Mouse (Mus musculus) kidney, postnatal 25 days (tissue): ENCODE data around the gene Ifna7.

Experiments
- DNase-seq, 2 experiments: peaks; one replicate each; pipeline ENCODE4 v3.0.0; 2021; ENCODE audit warnings: mixed read lengths in 2 of 2

The Ifna7 gene

DNA sequence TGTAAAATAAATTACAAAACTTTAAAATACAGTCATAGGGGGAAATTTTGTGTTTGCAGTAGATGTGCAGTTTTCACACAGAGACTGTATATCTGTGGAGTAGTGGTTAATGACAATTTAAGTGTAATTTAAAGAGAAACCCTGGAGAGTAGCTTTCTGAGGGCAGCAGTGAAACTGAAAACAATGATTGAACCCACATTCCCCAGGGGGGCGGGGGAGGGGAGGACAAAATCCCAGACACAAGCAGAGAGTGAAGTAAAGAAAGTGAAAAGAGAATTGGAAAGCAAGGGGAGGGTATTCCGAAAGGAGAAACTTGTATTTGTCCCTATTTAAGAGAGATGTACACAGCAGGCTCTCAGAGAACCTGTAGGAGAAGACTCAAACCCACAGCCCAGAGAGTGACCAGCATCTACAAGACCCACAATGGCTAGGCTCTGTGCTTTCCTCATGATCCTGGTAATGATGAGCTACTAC, 25.4 kb downstream of the Ifna7 start, which contains the start of gene Ifna4:
TSS of gene Ifna4 (plus strand) at position 424 of the 474 bp plus-strand sequence.
- no peak for DNase-seq

DNA sequence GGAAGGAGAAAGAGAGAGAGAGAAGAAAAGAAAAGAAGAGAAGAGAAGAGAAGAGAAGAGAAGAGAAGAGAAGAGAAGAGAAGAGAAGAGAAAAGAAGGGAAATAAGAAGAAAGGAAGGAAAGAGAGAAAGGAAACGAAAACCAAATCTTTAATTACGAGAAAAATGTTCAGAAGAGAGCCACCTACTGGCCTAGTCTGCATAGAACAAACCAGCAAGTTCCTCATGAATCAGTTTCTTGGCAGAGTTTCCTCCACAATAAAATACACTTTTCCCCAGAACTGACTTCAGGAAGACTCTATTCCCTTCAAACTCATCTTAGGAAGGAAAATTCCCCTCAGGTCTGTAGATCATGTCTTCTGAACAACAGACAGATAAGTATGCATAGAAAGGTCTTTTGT, 29.3 kb downstream of the Ifna7 start:
- DNase-seq, result no peak

- no peak for DNase-seq
Measured at GRCm38 (mm10) chr4:88849698-88850097, 33.7 kb downstream of the Ifna7 start, which contains the start of gene Ifna1. TSS of gene Ifna1 (plus strand) at chr4:88850087.

DNA sequence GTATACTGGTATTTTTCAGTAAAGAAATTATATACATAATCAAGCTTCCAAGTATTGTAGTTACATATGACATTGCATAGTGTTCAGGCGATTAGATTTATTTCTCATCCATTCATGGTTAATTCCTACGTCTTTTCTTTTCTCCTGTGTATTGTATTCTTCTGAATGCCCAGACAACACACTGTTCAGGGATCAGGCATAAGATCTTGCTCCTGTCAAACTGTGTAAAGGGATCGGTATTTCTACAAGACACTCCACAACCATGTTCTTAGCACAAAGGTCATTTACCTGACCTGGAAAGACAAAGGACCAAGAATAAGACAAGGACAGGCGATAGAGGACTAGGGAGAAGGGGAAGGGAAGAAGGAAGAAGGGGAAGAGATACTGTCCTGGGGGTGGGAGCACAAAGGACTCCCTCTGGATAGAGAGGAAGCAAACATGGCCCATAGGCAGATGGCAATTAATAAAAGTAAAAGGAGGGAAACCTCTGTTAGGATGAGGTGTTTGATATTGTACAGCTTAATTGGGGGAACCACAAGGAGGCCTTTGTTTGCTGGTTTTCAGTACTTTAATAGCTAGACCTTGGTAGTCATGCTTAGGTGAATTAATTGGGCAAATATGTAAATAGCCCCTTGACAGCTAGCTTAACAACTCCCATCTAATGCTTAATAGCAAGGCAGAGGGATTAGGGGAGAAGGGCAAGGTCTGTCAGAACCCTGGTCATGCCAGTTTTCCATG, 35.2 kb downstream of the Ifna7 start:
- no peak for DNase-seq

DNA sequence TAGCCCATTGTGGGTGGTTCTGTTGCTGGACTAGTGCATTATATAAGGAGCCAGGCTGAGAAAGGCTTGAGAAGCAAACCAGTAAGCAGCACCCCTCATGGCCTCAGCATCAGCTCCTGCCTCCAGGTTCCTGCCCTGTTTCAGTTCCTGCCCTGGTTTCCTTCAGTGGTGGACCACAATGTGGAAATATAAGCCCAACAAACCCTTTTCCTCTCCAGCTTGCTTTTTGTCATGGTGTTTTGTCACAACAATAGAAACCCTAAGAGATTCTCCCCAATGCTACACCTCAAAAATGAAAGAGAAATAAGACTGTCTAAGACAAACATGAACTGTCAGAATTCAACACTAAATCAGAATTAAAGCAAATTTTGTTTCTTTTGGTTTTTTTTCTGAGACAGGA, 43.2 kb downstream of the Ifna7 start:
- no peak for DNase-seq

DNA sequence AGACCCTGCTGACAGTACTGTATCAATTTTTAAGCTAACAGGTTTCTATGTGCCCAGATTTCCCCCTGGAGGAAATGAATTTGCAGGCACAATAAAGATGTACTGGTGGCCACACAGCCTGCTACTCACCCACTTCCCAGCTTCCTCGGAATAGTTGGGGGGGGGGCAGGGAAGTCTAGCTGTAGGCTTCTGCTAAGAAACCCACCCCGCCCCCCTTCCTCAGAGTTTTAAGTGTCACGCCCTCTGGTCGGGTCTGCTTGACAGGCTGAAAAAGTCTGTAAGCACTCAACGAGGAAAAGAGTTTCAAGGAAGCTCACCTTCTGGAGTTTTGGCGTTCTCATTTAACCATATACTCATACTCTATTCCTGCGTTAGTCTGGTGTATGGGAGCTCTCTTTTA, 47.3 kb downstream of the Ifna7 start:
- DNase-seq, result no peak

GRCm38 (mm10) chr4:88864599-88864998, 48.6 kb downstream of the Ifna7 start:
- DNase-seq, result no peak

DNA sequence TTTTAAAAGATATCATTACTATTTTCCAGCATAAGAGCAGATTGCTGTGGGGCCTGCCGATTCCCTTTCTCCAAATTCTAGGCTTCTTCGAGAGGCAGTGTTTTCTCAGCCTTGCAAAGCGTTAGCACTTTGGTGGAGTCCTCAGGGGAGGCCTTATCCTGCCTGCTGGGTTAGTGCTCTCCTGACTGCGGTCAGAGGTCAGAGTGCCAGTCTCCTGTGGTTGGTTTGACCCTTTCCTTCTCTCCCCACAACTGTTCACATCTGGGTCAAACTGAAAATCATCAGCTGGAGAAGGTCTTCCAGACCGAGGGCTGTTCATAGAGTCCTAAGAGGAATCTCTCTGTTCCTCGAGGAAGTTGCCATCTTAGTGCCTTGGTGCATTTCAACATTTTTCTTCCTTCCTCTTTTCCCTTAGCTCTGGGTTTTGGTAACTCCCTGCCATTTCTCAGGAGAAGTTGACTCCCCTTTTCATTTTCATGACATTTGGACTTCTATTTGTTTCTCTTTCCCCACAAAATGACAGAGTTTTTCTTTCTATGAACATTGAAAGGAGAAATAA, 49.1 kb downstream of the Ifna7 start:
- DNase-seq, result peak in 1 of 2 experiments; percentile 7
